Mouse (Mus musculus) erythroblast, embryonic 14.5 days (primary cell): ENCODE results near the gene Acvr1b. TPM values are rescaled to one million over a fixed set of nuclear protein-coding genes. Genes with fewer than 3 reads are reported as not detected.
A peak's percentile ranks its signal among the peaks of the same experiment; 100 is the strongest.

Experiments
- H3K27me3 ChIP-seq: 2 replicates; pipeline ENCODE4 v1.6.1; 2012; ENCODE audit warnings: inconsistent platforms; ENCODE audit not compliant: control insufficient read depth
- H3K36me3 ChIP-seq: 2 replicates; pipeline ENCODE4 v1.6.1; 2012; ENCODE audit warnings: mild to moderate bottlenecking, inconsistent platforms; ENCODE audit not compliant: control insufficient read depth
- H3K4me1 ChIP-seq: 2 replicates; pipeline ENCODE4 v1.6.1; 2012; ENCODE audit warnings: inconsistent platforms; ENCODE audit not compliant: control insufficient read depth
- H3K4me3 ChIP-seq: replicated peaks from 2 replicates; pipeline ENCODE3; 2012; ENCODE audit warnings: moderate library complexity, mild to moderate bottlenecking, inconsistent platforms
- H3K9me3 ChIP-seq: 2 replicates; pipeline ENCODE4 v1.6.1; 2012; ENCODE audit warnings: low read length, inconsistent platforms, mixed read lengths; ENCODE audit not compliant: control insufficient read depth
- GATA1 ChIP-seq: IDR thresholded peaks from 2 replicates; pipeline ENCODE4 v1.6.1; 2012; ENCODE audit warnings: low read length, inconsistent platforms, mixed read lengths
- TAL1 ChIP-seq: IDR thresholded peaks from 3 replicates; pipeline ENCODE4 v1.6.1; 2012; ENCODE audit warnings: low read length, inconsistent platforms, mixed read lengths
- polyA plus RNA-seq: library from polyadenylated mRNA; stranded (reverse); fragments of >175 nt; gene quantifications from 2 replicates; pipeline ENCODE4 v1.2.3, GENCODE M21; 2012

Acvr1b gene
- polyA plus RNA-seq, 1 experiment: 0.02 TPM

- TF ChIP-seq GATA1: no peak
- no peak for TF ChIP-seq TAL1
- Histone ChIP-seq H3K4me3 (no peak overlapping the region), H3K36me3 (no peaks in the 10 kb centered on the region), H3K9me3 (no peaks in the 10 kb centered on the region), H3K27me3 (peaks cover 20% of the 10 kb centered on the region), H3K4me1 (peaks cover 27% of the 10 kb centered on the region)
These were observed 4.0 kb upstream of the Acvr1b start for GRCm38 (mm10) chr15:101169910-101170309.

- TF ChIP-seq GATA1 (no peak), TAL1 (no peak)
- Histone ChIP-seq H3K4me3 (no peak overlapping the region), H3K4me1 (peaks cover 31% of the 10 kb centered on the region)
These were observed 3.4 kb upstream of the Acvr1b start for GRCm38 (mm10) chr15:101170413-101170980.

GRCm38 (mm10) chr15:101171272-101171671 lies 2.6 kb upstream of the Acvr1b start:
- TF ChIP-seq GATA1: no peak
- TF ChIP-seq TAL1: no peak
- H3K36me3 ChIP-seq: no peaks in the 10 kb centered on the region
- peaks cover 36% of the 10 kb centered on the region for H3K4me1 ChIP-seq
- H3K27me3 ChIP-seq: peaks cover 28% of the 10 kb centered on the region
- H3K9me3 ChIP-seq: no peaks in the 10 kb centered on the region
- H3K4me3 ChIP-seq: no peak overlapping the region

More at GRCm38 (mm10) chr15:101170413-101170980, 3.4 kb upstream of the Acvr1b start:
- no peaks in the 10 kb centered on the region for H3K36me3 ChIP-seq
- peaks cover 26% of the 10 kb centered on the region for H3K27me3 ChIP-seq
- H3K9me3 ChIP-seq: no peaks in the 10 kb centered on the region

DNA sequence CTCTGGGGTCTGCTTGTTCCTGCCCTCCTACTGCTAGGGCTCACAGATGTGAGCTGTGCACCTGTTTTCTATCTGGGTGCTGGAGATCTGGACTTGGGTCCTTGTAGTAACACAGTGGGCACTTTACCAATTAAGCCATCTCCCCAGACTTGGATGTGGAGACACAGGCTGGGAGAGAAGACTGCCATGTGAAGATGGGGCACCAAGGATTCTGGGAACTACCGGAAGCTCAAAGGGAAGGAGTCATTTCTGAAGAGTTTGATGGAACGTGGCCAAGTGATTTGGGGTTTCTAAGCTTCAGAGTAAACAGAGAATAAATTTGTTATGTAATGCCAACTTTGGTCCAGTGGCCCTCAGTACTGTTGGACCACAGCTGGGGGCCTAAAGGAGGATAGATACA lies 1.9 kb upstream of the Acvr1b start:
- TF ChIP-seq TAL1 (no peak), GATA1 (no peak)
- Histone ChIP-seq H3K27me3 (peaks cover 35% of the 10 kb centered on the region), H3K4me3 (no peak overlapping the region), H3K4me1 (peaks cover 43% of the 10 kb centered on the region), H3K36me3 (no peaks in the 10 kb centered on the region), H3K9me3 (no peaks in the 10 kb centered on the region)

DNA sequence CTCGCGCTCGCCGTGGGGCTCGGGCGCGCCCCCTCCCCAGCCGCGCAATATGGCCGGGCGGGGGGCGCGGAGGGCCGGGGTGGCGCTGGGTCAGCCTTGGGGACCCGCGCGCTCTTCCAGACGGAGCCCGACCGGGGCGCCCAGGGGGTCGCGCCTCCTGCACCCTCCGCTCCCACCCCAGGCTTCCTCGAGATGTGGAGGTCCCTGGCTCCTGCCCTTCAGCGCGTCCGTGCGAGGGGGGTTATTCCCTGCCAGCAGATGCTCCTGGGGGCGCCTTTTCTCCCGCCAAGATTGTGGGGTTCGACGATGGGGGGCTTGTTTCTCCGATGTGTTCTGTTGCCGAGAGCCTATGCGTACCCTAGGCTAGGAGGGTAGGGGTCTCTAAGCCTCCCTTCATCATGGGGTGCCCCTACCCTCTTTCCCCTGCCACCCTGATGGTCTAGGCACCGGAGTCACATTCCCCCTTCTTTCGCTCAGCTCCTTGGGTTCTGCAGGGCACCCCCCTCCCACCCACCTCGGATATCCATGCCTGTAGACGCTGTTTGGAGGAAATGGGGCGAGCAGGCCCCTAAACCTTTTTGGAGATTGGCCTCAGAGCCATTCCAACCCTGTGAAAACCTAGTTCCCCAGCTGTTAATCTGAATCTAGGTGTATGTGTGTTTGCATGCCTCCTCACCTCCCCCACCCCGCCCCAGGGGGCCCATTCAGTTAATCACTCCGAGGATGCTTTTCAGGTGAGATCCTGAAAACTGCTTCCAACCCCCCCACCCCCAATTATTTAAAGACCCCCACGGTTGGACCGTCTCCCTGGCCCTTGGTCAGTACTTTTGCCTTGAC lies 645 bp downstream of the Acvr1b start:
- H3K4me1 ChIP-seq: peaks cover 47% of the 10 kb centered on the region
- H3K4me3 ChIP-seq: peak overlapping the region; percentile 66
- TF ChIP-seq GATA1 (no peak), TAL1 (no peak)
- peaks cover 48% of the 10 kb centered on the region for H3K27me3 ChIP-seq
- H3K36me3 ChIP-seq: no peaks in the 10 kb centered on the region
- no peaks in the 10 kb centered on the region for H3K9me3 ChIP-seq

- peak overlapping the region; percentile 33 for H3K4me3 ChIP-seq
- H3K36me3 ChIP-seq: no peaks in the 10 kb centered on the region
- H3K9me3 ChIP-seq: no peaks in the 10 kb centered on the region
- peaks cover 53% of the 10 kb centered on the region for H3K27me3 ChIP-seq
- peaks cover 41% of the 10 kb centered on the region for H3K4me1 ChIP-seq
- no peak for TF ChIP-seq GATA1
- TF ChIP-seq TAL1: no peak
These were observed 1.2 kb downstream of the Acvr1b start for GRCm38 (mm10) chr15:101175131-101175460.

- Histone ChIP-seq H3K4me1 (peaks cover 34% of the 10 kb centered on the region), H3K36me3 (no peaks in the 10 kb centered on the region), H3K4me3 (no peak overlapping the region), H3K27me3 (peaks cover 57% of the 10 kb centered on the region), H3K9me3 (no peaks in the 10 kb centered on the region)
- TF ChIP-seq GATA1: no peak
- TF ChIP-seq TAL1: no peak
These were observed 1.9 kb downstream of the Acvr1b start for GRCm38 (mm10) chr15:101175613-101176283.

DNA sequence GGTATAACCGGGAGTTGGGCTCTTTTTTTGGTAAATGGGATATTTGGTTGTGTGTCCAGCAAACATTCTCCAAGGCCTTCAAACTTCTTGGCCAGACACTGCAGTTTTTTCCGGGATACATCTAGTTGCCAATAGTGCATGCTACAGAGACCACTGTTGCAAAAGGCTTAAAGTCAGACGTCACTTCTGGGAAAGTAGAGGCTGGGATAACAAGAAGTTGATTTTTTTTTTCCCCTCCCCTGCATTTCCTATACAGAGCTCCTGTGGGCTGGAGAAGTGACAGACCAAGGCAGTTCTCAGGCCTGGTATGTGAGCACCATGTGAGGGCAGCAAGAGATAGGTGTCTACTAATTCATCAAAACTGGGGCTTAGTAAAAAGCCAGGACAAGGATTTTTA lies 2.4 kb downstream of the Acvr1b start:
- H3K4me1 ChIP-seq: peaks cover 33% of the 10 kb centered on the region
- H3K36me3 ChIP-seq: no peaks in the 10 kb centered on the region

More for the DNA sequence above, 2.4 kb downstream of the Acvr1b start:
- Histone ChIP-seq H3K4me3 (no peak overlapping the region), H3K27me3 (peaks cover 59% of the 10 kb centered on the region), H3K9me3 (no peaks in the 10 kb centered on the region)
- no peak for TF ChIP-seq GATA1
- TF ChIP-seq TAL1: no peak
